Mouse (Mus musculus) MEL (cell line): ENCODE measurements around the gene Gemin7.

Source experiments
- CTCF ChIP-seq, 3 experiments: IDR thresholded peaks in 2 of 3; conservative IDR thresholded peaks in 1 of 3; 2 replicates each; pipeline ENCODE4 v1.5.1; 2011 to 2012; ENCODE audit warnings: low read length in 3 of 3, low read depth in 2 of 3, mild to moderate bottlenecking in 2 of 3, improper control_type of control experiment in 1 of 3, inconsistent platforms in 1 of 3, mixed read lengths in 1 of 3, moderate library complexity in 1 of 3; ENCODE audit not compliant: control insufficient read depth in 1 of 3, insufficient read depth in 1 of 3, poor library complexity in 1 of 3, severe bottlenecking in 1 of 3
- E2F4 ChIP-seq: IDR thresholded peaks from 2 replicates; pipeline ENCODE4 v1.6.1; 2011; ENCODE audit warnings: low read depth, low read length, improper control_type of control experiment, borderline replicate concordance
- ETS1 ChIP-seq: IDR thresholded peaks from 2 replicates; pipeline ENCODE4 v1.6.1; 2012; ENCODE audit warnings: low read depth, mild to moderate bottlenecking, inconsistent platforms, low read length, improper control_type of control experiment, moderate library complexity
- GATA1 ChIP-seq: IDR thresholded peaks from 2 replicates; pipeline ENCODE4 v1.6.1; 2011; ENCODE audit warnings: low read depth, low read length, improper control_type of control experiment
- MEF2A ChIP-seq: IDR thresholded peaks from 2 replicates; pipeline ENCODE4 v1.6.1; 2014; ENCODE audit warnings: low read depth, mild to moderate bottlenecking, inconsistent platforms, low read length, improper control_type of control experiment; ENCODE audit not compliant: poor library complexity, insufficient replicate concordance, severe bottlenecking; ENCODE audit errors: extremely low read depth
- NELFE ChIP-seq: IDR thresholded peaks from 2 replicates; pipeline ENCODE4 v1.6.1; 2011; ENCODE audit warnings: low read depth, low read length, improper control_type of control experiment
- POLR2A ChIP-seq, 2 experiments: IDR thresholded peaks; 2 replicates each; pipeline ENCODE4 v1.6.1; 2011 to 2012; ENCODE audit warnings: low read length in 2 of 2, mild to moderate bottlenecking in 2 of 2, control low read depth in 1 of 2, improper control_type of control experiment in 1 of 2, low read depth in 1 of 2, moderate library complexity in 1 of 2; ENCODE audit not compliant: control insufficient read depth in 1 of 2, insufficient read depth in 1 of 2, poor library complexity in 1 of 2
- POLR2AphosphoS2 ChIP-seq: IDR thresholded peaks from 2 replicates; pipeline ENCODE4 v1.6.1; 2011; ENCODE audit warnings: low read length, improper control_type of control experiment
- RAD21 ChIP-seq: IDR thresholded peaks from 2 replicates; pipeline ENCODE4 v1.6.1; 2011; ENCODE audit warnings: mild to moderate bottlenecking, low read depth, low read length, improper control_type of control experiment
- TBP ChIP-seq: IDR thresholded peaks from 2 replicates; pipeline ENCODE4 v1.8.0; 2011; ENCODE audit warnings: low read depth, low read length, improper control_type of control experiment
- TCF12 ChIP-seq: IDR thresholded peaks from 2 replicates; pipeline ENCODE4 v1.6.1; 2014; ENCODE audit warnings: low read depth, mild to moderate bottlenecking, inconsistent platforms, low read length, improper control_type of control experiment, moderate library complexity
- USF1 ChIP-seq: IDR thresholded peaks from 2 replicates; pipeline ENCODE4 v1.6.1; 2014; ENCODE audit warnings: low read depth, mild to moderate bottlenecking, inconsistent platforms, low read length, improper control_type of control experiment, moderate library complexity
- ZNF384 ChIP-seq: IDR thresholded peaks from 2 replicates; pipeline ENCODE4 v1.6.1; 2012; ENCODE audit warnings: low read depth, mild to moderate bottlenecking, inconsistent platforms, low read length, improper control_type of control experiment

- TF ChIP-seq CTCF (IDR thresholded peaks at IDR 0.05 in 2 of 3, conservative IDR thresholded peaks at IDR 0.05 in 1 of 3; ENCODE audit: control insufficient read depth in 1 of 3, insufficient read depth in 1 of 3, low read depth in 2 of 3, low read length in 3 of 3, poor library complexity in 1 of 3, severe bottlenecking in 1 of 3) (no peak), USF1 (no peak), MEF2A (no peak), ETS1 (no peak), POLR2AphosphoS2 (no peak), POLR2A (IDR thresholded peaks at IDR 0.05; ENCODE audit: control insufficient read depth in 1 of 2, insufficient read depth in 1 of 2, low read depth in 1 of 2, low read length in 2 of 2, poor library complexity in 1 of 2) (no peak), RAD21 (no peak), TBP (no peak), GATA1 (no peak), NELFE (no peak), ZNF384 (no peak), TCF12 (no peak), E2F4 (no peak)
Measured at GRCm38 (mm10) chr7:19546007-19546406, 31.4 kb downstream of the Gemin7 start.
